Mouse (Mus musculus): ENCODE measurements around the gene Pepd. TPM values are rescaled to one million over a fixed set of nuclear protein-coding genes. Genes with fewer than 3 reads are reported as not detected.
A peak's percentile ranks its signal among the peaks of the same experiment; 100 is the strongest.

The Pepd gene
- total RNA-seq, 1 experiment from 2014 or later, result 23.5 TPM

- ATAC-seq (replicated peaks in 1 of 2; ENCODE audit: insufficient read depth in 1 of 2, low FRiP score in 2 of 2, low TSS enrichment in 1 of 2, low read depth in 1 of 2, poor library complexity in 2 of 2, severe bottlenecking in 2 of 2), result peak; percentile 55 to 56; a peak in 3 of 4 replicates
Observed at GRCm38 (mm10) chr7:35056999-35057398, 144.8 kb downstream of the Pepd start.

DNA sequence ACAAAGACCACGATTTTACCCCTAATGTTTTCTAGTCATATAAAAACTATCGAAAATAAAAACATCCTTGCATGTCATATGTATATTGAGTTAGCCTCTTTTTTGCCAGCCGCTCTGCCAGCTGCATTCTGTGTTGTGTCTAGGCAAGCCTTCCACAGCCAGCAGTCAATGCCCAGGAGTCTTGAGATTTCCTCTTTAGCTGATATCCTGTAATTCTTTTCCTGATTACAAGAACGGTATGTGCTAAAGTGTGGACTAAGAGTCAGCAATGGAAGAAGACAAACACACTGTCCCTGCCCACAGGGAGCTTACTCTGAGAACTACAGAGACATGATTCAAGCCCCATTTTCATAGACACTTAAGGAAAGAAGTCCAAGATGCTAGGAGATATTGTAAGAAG, 145.4 kb downstream of the Pepd start:
- ATAC-seq (replicated peaks in 1 of 2; ENCODE audit: insufficient read depth in 1 of 2, low FRiP score in 2 of 2, low TSS enrichment in 1 of 2, low read depth in 1 of 2, poor library complexity in 2 of 2, severe bottlenecking in 2 of 2), result no peak

GRCm38 (mm10) chr7:35058329-35058728, 146.2 kb downstream of the Pepd start:
- no peak for ATAC-seq (replicated peaks in 1 of 2; ENCODE audit: insufficient read depth in 1 of 2, low FRiP score in 2 of 2, low TSS enrichment in 1 of 2, low read depth in 1 of 2, poor library complexity in 2 of 2, severe bottlenecking in 2 of 2)

DNA sequence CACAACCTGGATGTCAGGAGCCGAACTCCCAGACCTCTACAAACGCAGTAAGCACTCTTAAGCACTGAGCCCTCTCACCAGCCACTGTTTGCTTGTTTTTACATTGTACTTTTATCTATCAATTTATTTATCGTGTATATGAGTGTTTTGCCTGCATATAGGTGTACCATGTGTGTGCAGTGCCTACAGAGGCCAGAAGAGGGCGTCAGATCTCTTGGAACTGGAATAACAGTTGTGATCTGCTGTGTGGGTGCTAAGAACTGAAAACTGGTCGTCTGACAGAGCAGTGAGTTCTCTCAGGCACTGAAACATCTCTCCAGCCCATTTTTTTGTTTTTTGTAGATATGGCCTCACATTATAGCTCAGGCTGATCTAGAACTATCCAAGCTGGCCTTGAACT, 147.3 kb downstream of the Pepd start:
- no peak for ATAC-seq (replicated peaks in 1 of 2; ENCODE audit: insufficient read depth in 1 of 2, low FRiP score in 2 of 2, low TSS enrichment in 1 of 2, low read depth in 1 of 2, poor library complexity in 2 of 2, severe bottlenecking in 2 of 2)

DNA sequence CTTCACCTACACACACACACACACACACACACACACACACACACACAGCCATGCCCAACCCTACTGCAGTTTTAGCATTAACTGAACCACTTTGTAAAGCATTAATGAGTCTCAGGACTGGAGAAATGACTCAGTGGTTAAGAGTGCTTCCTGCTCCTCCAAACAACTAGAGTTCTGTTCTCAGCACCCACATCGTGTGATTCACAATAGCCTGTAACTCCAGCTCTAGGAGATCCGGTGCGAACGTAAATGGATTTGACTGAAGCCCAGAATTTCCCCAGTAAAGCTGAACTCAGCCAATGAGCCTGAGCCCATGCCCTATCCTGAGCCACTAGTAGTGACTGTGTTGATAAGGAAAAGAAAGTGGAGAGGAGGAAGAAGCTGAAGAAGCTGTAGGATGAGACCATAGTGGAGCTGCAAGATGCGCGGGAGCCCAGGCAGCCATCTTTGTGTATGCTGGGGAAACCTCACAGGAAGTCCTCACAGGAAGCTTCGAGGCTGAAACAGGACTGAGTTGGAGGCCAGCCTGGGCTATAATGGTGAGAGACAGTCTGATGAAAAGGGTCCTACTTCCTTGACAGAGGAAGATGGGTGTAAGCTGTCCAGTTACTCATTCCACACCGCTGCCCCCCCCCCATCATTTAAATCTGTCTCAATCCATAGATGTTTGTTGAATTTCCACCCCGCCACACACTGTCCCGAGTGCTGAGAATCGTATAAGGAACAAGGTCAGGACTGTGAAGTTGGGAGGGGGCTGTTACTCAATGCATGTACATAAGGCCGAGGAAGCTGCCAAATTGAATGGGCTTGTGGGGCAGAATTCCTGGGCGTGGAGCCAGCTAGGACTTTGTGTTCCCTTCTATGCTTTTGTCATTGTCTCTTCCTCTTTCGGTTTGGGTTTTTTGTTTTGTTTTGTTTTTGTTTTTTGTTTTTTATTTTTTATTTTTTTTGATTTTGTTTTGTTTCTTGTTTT, 152.4 kb downstream of the Pepd start:
- peak in 1 of 2 experiments; percentile 22; a peak in 2 of 4 replicates for ATAC-seq (replicated peaks in 1 of 2; ENCODE audit: insufficient read depth in 1 of 2, low FRiP score in 2 of 2, low TSS enrichment in 1 of 2, low read depth in 1 of 2, poor library complexity in 2 of 2, severe bottlenecking in 2 of 2)

GRCm38 (mm10) chr7:35065958-35066357, 153.8 kb downstream of the Pepd start:
- ATAC-seq (replicated peaks in 1 of 2; ENCODE audit: insufficient read depth in 1 of 2, low FRiP score in 2 of 2, low TSS enrichment in 1 of 2, low read depth in 1 of 2, poor library complexity in 2 of 2, severe bottlenecking in 2 of 2), result no peak

DNA sequence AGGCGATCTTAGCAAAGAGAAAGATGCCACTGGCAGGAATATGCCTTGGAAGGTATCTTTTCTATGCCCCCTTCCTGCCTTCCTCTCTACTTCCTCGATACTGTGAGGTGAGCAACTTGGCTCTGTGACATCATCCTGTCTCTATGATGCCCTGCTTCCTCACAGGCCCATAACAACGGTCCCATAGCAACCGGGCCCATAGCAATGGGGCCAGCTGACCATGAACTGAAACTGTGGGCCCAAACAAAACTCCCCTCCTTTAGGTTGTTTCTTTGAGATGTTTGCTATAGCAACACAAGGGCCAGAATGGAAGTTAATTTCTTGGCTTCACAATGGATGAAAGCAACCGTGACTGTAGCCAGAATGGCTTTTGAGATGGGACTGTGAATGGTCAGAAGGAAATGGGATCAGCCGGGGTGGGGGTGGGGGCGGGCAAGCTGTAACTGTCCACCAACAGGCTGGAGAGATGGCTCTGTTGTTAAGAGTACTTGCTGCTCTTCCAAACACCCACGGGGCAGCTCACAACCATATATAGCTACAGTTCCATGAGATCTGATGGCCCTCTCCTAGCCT, 154.5 kb downstream of the Pepd start:
- no peak; a peak in 1 of 4 replicates for ATAC-seq (replicated peaks in 1 of 2; ENCODE audit: insufficient read depth in 1 of 2, low FRiP score in 2 of 2, low TSS enrichment in 1 of 2, low read depth in 1 of 2, poor library complexity in 2 of 2, severe bottlenecking in 2 of 2)

GRCm38 (mm10) chr7:35076645-35077044, 164.5 kb downstream of the Pepd start:
- no peak for ATAC-seq (replicated peaks in 1 of 2; ENCODE audit: insufficient read depth in 1 of 2, low FRiP score in 2 of 2, low TSS enrichment in 1 of 2, low read depth in 1 of 2, poor library complexity in 2 of 2, severe bottlenecking in 2 of 2)

DNA sequence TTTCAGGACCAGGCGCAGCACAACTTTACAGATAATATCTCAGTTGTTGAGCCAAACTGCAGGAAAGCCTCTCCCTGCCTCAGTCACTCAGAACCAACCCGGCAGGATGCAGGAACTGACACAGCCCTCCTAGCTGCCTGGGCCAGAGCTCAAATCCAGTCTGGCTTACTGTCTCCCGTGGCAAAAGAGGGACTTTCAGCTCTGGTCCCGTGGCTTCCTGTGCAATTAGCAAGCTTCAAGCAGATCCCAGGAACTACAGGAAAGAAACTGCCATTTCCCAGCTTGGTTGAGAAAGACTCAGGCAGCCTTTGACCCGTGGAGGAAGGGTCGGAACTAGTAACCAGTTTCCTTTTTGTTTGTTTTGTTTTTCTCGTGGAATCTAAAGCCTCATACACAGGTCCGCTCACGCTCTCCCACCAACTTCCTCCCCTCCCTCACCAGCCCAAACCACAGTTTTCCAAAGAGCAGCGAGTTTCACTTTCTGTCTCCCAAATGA, 168.7 kb downstream of the Pepd start:
- ATAC-seq (replicated peaks in 1 of 2; ENCODE audit: insufficient read depth in 1 of 2, low FRiP score in 2 of 2, low TSS enrichment in 1 of 2, low read depth in 1 of 2, poor library complexity in 2 of 2, severe bottlenecking in 2 of 2), result peak; percentile 25 to 47; a peak in 2 of 4 replicates

DNA sequence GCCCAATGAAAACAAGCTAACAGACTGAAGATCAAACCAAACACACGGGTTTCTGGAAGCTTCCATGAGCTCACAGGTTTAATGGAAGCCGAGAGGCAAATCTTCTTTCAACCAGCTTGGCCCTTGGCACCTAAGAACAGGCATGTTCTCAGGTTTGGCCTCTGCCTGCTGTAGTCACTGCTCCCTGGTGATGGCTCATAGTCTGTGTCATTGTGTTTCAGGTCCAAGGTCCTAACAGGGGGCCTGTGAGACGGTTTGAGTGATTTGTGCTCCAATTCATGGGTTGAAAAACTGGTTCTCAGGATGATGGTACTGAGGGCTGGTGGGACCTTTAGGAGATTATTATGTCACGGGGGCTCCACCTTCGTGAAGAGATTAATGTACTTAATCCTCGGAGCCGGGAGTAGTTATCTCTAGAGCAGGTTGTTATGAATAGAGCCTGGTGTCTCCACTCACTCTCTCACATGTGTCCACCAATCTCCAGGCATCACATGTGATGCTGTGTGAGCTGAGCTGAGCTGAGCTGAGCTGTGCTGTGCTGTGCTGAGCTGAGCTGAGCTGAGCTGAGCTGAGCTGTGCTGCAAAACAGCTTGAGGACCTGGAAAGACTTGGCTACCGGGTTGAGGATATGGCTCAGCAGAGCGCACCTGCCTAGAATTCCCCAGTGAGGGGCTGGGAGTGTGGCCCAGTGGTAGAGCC, 169.4 kb downstream of the Pepd start:
- ATAC-seq (replicated peaks in 1 of 2; ENCODE audit: insufficient read depth in 1 of 2, low FRiP score in 2 of 2, low TSS enrichment in 1 of 2, low read depth in 1 of 2, poor library complexity in 2 of 2, severe bottlenecking in 2 of 2), result no peak

GRCm38 (mm10) chr7:35084565-35085360, 172.6 kb downstream of the Pepd start:
- ATAC-seq (replicated peaks in 1 of 2; ENCODE audit: insufficient read depth in 1 of 2, low FRiP score in 2 of 2, low TSS enrichment in 1 of 2, low read depth in 1 of 2, poor library complexity in 2 of 2, severe bottlenecking in 2 of 2), result peak; percentile 33 to 60

GRCm38 (mm10) chr7:35086271-35086861, 174.2 kb downstream of the Pepd start:
- peak; percentile 88 to 95 for ATAC-seq (replicated peaks in 1 of 2; ENCODE audit: insufficient read depth in 1 of 2, low FRiP score in 2 of 2, low TSS enrichment in 1 of 2, low read depth in 1 of 2, poor library complexity in 2 of 2, severe bottlenecking in 2 of 2)

DNA sequence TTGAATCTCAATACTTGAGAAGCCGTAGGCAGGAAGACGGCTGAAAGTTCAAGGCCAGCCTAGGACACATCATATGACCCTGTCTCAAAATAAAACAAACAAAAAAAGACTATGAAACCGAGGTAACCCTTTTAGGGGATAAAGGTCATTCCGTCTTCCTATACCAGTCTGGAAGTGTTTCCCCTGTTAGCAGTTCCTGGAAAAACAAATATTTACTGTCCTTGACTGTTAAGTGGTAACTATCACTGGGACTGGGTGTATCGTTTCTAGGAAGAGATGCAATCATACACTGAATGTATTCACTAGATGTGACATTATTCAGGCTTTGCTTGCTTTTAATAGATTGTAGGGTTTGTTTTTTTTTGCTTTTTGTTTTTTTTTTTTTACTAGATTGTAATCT, 178.4 kb downstream of the Pepd start:
- no peak for ATAC-seq (replicated peaks in 1 of 2; ENCODE audit: insufficient read depth in 1 of 2, low FRiP score in 2 of 2, low TSS enrichment in 1 of 2, low read depth in 1 of 2, poor library complexity in 2 of 2, severe bottlenecking in 2 of 2)
